8 mouse cellular contexts compared by ENCODE assay signal in genomic region chr4:135286833-135287395, GRCm38 (mm10). TPM values are rescaled to one million over a fixed set of nuclear protein-coding genes. Genes with fewer than 3 reads are reported as not detected.
DNase-seq lines count a peak whose midpoint lies in the region; ATAC-seq and TF ChIP-seq lines count a peak whose summit lies in the region.

No protein-coding gene starts in this region.

- H3K27ac ChIP-seq in ES-E14 (ENCODE audit: insufficient read depth, low read depth, low read length, poor library complexity, severe bottlenecking) = no peak overlapping the region
- H3K27ac ChIP-seq in kidney, embryonic 16.5 days (ENCODE audit: low read length) = peak overlapping the region; percentile 67

- no peaks in the 10 kb centered on the region for H3K27me3 ChIP-seq in erythroblast, embryonic 14.5 days (ENCODE audit: control insufficient read depth)
- H3K27me3 ChIP-seq in kidney, embryonic 16.5 days (ENCODE audit: insufficient read depth, low read length) = no peaks in the 10 kb centered on the region

- in situ Hi-C loops in ES-E14 (cut with MboI; ENCODE audit: low sequenced_read_pairs in 2 of 2, unreplicated experiment in 2 of 2) = no loop called here

- H3K36me3 ChIP-seq in ES-E14 (ENCODE audit: control insufficient read depth, insufficient read depth, low read length, poor library complexity, severe bottlenecking) = no peaks in the 10 kb centered on the region
- H3K36me3 ChIP-seq in erythroblast, embryonic 14.5 days (ENCODE audit: control insufficient read depth) = peaks cover 8% of the 10 kb centered on the region; the same call in 1 of the 2 replicates
- H3K36me3 ChIP-seq in kidney, embryonic 16.5 days (ENCODE audit: insufficient read depth, low read length) = no peaks in the 10 kb centered on the region

- H3K4me1 ChIP-seq in ES-E14 (ENCODE audit: control insufficient read depth in 2 of 2, insufficient read depth in 2 of 2, low read length in 2 of 2, poor library complexity in 1 of 2) = peaks cover 6 to 19% of the 10 kb centered on the region in 2 experiments; a peak in 3 of 4 replicates
- H3K4me1 ChIP-seq in erythroblast, embryonic 14.5 days (ENCODE audit: control insufficient read depth) = peaks cover 78% of the 10 kb centered on the region
- H3K4me1 ChIP-seq in kidney, embryonic 16.5 days (ENCODE audit: insufficient read depth, low read length) = peaks cover 23% of the 10 kb centered on the region

- H3K4me3 ChIP-seq in ES-E14 (ENCODE audit: insufficient read depth in 1 of 2, low read depth in 1 of 2, low read length in 2 of 2, poor library complexity in 1 of 2, severe bottlenecking in 1 of 2) = peak overlapping the region in 1 of 2 experiments; percentile 39; a peak in 1 of 4 replicates
- H3K4me3 ChIP-seq in erythroblast, embryonic 14.5 days (replicated peaks) = peak overlapping the region; percentile 56
- H3K4me3 ChIP-seq in kidney, embryonic 16.5 days (ENCODE audit: low read length) = no peak overlapping the region

- peak; percentile 52; the same call in 1 of the 2 replicates for ATAC-seq in kidney, embryonic 16.5 days (ENCODE audit: low FRiP score, low TSS enrichment)

- H3K9ac ChIP-seq in ES-E14 (ENCODE audit: insufficient read depth, low read depth, low read length, poor library complexity, severe bottlenecking) = peak overlapping the region; percentile 14; the same call in 1 of the 2 replicates
- H3K9ac ChIP-seq in kidney, embryonic 16.5 days (replicated peaks; ENCODE audit: low read length) = peak overlapping the region; percentile 32; the same call in 1 of the 2 replicates

- DNase-seq in gastrocnemius, postnatal 10 days = peak; percentile 26
- no peak for DNase-seq in gastrocnemius, adult 8-10 months (ENCODE audit: low spot score in 2 of 2)
- no peak for DNase-seq in ES-E14 (ENCODE audit: low read depth, low spot score)
- DNase-seq in lung, postnatal 36 days = peak; percentile 87
- DNase-seq in frontal cortex, postnatal 10 days (ENCODE audit: low spot score in 2 of 2) = no peak
- DNase-seq in frontal cortex, postnatal 14 days (ENCODE audit: low spot score in 2 of 2) = no peak

- WGBS in kidney, embryonic 16.5 days = 10% methylated on average over 16 of the region's 16 CpGs

- H3K9me3 ChIP-seq in ES-E14 (ENCODE audit: control insufficient read depth, insufficient read depth, low read depth, low read length) = no peaks in the 10 kb centered on the region
- H3K9me3 ChIP-seq in erythroblast, embryonic 14.5 days (ENCODE audit: control insufficient read depth, low read length) = peaks cover 3% of the 10 kb centered on the region
- H3K9me3 ChIP-seq in kidney, embryonic 16.5 days (ENCODE audit: low read length) = no peaks in the 10 kb centered on the region

- H3K4me2 ChIP-seq in kidney, embryonic 16.5 days (replicated peaks; ENCODE audit: low read depth, low read length) = peak overlapping the region; percentile 33; the same call in 1 of the 2 replicates

TF ChIP-seq in ES-E14, 5 proteins besides CTCF, POLR2A, EP300 and RAD21:
- TF ChIP-seq HCFC1 (IDR thresholded peaks at IDR 0.05; ENCODE audit: borderline replicate concordance, insufficient read depth, low read length) = no peak
- no peak for TF ChIP-seq CHD2 (IDR thresholded peaks at IDR 0.05; ENCODE audit: low read depth, low read length)
- TF ChIP-seq ZC3H11A (IDR thresholded peaks at IDR 0.05; ENCODE audit: borderline replicate concordance, low read depth, low read length) = no peak
- TF ChIP-seq MAFK (IDR thresholded peaks at IDR 0.05; ENCODE audit: insufficient read depth, low read depth, low read length) = no peak
- TF ChIP-seq ZNF384 (IDR thresholded peaks at IDR 0.05; ENCODE audit: low read depth, low read length) = no peak
TF ChIP-seq in ES-E14: peak in this region for 0.

RNA-seq across cellular contexts. Expression of gene Clic4, which starts 14.3 kb away (rescaled TPM):
- 10 to 100 TPM; 56.8 to 69.7 TPM for total RNA-seq in gastrocnemius, postnatal 10 days (2021)
- 10 to 100 TPM; 16.8 to 27.9 (median 18.1) TPM for total RNA-seq in gastrocnemius, adult 8-10 months (2022)
- 62.4 and 69.3 TPM in 2 replicates for total RNA-seq in ES-E14 (2012; rRNA removed)
- polyA plus RNA-seq in erythroblast, embryonic 14.5 days (2012) = 3.6 and 3.8 TPM in 2 replicates
- 209 and 228 TPM in 2 replicates for polyA plus RNA-seq in kidney, embryonic 16.5 days (2015; fragmentation: Nextera tagmentation; extraction: Ambion mirVana)

Comparison
In these comparisons a context has a peak if more than half of its experiments do, and no peak if none do; other contexts are left out.
1. DNase-seq: peak in gastrocnemius, postnatal 10 days (single experiment) and lung, postnatal 36 days (single experiment); none in gastrocnemius, adult 8-10 months (0 of 2), ES-E14 (single experiment), frontal cortex, postnatal 10 days (0 of 2) and frontal cortex, postnatal 14 days (0 of 2).